Mouse (Mus musculus) left cerebral cortex, postnatal 10 days (tissue): Measurements from ENCODE around the gene Popdc3. TPM values are rescaled to one million over a fixed set of nuclear protein-coding genes. Genes with fewer than 3 reads are reported as not detected.

Experiments used
- DNase-seq, 2 experiments: peaks; one replicate each; pipeline ENCODE4 v3.0.0; 2021 to 2022; ENCODE audit warnings: low spot score in 2 of 2, mixed read lengths in 1 of 2; ENCODE audit errors: extremely low spot score in 1 of 2
- intact Hi-C: fragments of 180-260 bp; cut with DNase I; formaldehyde crosslinking; loops from one replicate; pipeline ENCODE4 v1.15.1; 2025
- total RNA-seq, 2 experiments: library from RNA; stranded (reverse); gene quantifications; 2 replicates each; pipeline ENCODE4 v1.2.3; 2021

Gene Popdc3
- total RNA-seq, 2 experiments from 2014 or later, result 1.5 to 1.6 TPM

DNA sequence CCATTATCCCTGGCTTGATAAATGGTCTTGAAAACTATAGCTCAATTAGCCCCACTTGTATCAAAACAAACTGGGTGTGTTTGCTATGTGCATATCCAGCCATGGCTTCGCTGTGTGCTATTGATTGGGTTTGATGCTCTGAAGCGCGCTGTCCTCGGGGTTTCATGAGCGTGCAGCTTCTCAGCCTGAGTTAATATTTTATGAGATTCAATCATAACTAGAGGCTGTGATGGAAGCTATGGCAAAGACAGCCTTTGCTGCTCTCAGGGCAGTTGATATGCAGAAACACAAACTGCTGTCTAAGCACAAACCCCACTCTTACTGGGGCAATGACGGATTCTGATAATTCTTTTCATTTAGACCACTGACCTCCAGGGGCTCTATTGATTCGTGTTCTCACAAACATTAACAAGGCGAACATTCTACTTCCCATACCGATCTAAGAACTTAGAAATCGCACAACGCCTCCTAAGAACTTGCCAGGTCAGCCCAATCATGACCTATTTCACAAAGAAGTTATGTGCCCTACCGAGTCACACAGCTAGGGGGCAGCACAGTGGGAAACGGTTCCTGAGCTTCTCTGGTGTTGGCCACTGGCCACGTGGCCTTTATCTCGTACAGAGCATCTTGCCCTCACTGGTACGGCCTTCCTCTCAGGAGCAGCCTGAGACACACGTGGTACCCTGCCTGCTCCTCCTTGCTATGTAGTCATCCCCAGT is 189.2 kb downstream of the Popdc3 start:
- no peak for DNase-seq
- intact Hi-C loops, result no loop called here

Other genes with a start within 250 kb of the Popdc3 start
- 10 to 100 TPM; 19.3 to 20.5 TPM for gene Prep, start 110.9 kb upstream of the Popdc3 start, total RNA-seq
- under 1 TPM; 0.28 to 0.47 TPM for gene Bves, start 157.7 kb downstream of the Popdc3 start, total RNA-seq